Mouse (Mus musculus) right cerebral cortex, adult 2 months (tissue): Measurements from ENCODE around the gene Elovl6.

ENCODE experiments used
- DNase-seq, 2 experiments: peaks; one replicate each; pipeline ENCODE4 v3.0.0; 2021 to 2022; ENCODE audit warnings: low spot score in 2 of 2

The Elovl6 gene

DNA sequence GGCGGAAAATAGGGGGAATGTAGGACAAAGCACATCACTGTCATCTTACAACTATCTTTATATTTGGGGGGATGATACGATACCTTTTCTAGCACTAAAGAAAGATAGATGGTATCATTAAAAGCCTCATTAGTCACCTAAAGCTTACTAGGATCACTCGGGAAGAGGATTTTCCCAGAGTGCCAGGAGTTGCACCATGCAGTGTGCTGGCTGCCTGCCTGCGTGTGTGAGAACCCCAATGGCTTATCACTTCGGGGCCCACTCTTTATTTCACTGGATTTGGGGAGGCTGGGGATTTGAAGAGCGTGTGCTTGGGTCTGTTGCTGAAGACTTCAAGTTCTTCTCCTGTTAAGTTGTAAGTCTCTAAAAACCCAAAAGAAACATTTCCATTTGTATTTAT is 73.8 kb downstream of the Elovl6 start:
- DNase-seq, result no peak

DNA sequence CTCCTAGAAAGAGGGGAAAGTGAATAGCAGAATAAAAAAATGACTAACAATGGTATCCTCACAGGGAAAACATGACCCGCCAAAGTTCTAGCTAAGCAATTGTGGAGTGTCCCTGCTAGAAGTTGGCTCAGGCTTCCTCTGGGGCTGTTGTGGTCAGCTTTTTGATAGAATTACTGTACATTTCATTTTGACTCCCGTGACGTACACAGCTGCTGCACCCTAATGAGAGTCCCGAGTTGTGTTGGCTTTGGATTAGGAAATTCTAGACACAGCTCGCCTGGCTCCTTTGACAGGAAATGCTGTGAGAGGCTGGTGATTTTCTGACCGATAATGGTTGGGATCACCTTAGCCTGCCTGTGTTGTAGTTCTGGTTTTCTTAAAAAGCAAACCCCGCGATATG is 79.5 kb downstream of the Elovl6 start:
- DNase-seq, result no peak

DNA sequence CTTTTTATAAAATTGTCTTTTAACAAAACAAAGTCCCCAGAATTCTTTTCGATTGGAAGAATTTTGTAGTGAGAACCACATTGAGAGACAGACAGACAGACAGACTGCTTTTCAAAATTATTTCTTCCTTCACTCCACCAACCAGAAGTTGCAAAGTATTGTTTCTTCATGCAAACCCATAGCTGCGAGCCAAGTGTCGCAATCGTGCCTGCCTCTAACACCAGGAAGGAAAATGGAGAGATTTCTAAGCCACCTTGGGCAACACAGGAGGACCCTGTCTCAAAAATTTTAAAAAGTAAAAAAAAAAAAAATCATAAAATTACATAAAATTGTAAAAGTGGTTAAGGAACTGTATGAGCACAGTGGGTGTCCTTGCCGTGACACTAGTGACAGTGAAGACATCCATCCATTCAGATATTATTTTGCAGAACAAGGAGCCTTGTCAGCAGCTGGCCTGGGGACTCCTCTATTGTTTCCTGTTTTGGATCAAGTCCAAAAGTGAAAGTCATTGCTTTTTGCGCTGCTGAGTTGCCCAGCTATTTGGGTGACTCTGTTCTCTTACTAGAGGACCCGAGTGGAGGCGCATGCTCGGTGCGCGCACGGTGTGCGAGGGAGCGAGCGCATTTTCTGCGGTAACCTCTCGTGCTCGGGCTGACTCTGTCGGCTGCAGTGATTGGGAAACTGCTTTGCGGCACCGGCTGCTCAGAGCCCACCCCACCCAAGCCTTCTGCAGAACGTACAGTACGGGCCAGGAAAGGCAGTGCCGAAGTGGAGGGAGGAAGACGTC is 80.3 kb downstream of the Elovl6 start:
- DNase-seq, result peak in 1 of 2 experiments; percentile 32

- DNase-seq, result no peak
Measured at GRCm38 (mm10) chr3:129613756-129614155, 81.6 kb downstream of the Elovl6 start.

DNA sequence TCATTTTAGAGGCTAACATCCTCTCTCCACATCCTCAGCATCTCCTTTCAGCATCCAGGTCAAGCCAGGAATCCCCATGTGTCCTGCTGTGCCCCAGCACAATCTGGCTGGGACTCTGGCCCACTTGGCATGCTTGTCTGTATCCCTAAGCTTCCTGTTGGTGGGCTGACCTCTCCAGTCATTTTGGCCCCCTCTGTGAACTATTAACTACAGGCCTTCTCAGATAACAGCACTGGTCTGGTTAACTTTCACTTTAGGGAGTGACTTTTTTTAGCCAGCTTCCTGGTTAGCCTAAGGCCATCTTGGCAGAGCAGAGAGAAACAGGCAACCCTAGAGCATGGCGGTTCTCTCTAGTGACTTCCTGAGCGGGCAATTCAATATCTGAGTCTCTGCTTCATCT is 82.1 kb downstream of the Elovl6 start:
- no peak for DNase-seq

DNA sequence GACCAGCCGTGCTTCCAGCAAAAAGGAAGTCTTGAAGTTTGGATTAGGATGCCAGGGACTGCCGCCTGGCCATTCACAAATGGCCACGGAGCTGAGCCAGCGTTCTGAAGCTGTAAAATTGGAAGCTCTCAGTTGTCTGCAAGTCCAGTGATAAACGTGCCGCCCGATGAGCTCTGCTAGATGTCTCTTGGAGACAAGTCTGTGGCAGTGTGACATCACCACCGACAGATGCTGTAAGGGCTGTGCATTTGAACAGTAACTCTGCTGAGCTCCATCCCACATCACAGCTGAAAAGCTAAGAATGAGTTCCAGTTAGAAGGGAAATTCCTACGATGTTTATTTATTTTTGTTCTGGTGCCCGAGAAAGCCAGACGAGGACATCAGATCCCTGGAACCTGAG is 85.3 kb downstream of the Elovl6 start:
- DNase-seq, result no peak

GRCm38 (mm10) chr3:129619194-129619775 is 87.1 kb downstream of the Elovl6 start:
- DNase-seq, result no peak

GRCm38 (mm10) chr3:129620802-129621201 is 88.6 kb downstream of the Elovl6 start:
- no peak for DNase-seq

DNA sequence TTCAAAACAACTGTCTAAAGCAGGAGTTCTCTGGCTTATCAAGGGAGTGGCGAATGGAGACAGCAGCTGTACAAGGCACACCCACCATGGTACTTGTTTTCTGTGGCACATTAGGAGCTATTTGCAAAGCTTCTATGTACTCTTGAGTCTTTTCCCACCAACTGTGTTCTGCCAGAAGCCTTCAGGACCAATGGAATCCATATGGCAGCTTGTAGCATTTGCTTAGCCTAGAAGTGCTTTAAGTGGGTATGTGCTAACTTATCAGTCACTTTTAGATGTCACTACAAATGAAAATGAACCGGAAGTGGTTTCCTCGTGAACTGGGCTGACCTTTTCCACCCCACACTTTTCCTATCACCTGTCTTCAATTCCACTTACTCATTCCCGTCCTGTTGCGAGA is 89.1 kb downstream of the Elovl6 start:
- DNase-seq, result no peak

GRCm38 (mm10) chr3:129622120-129622519 is 90.0 kb downstream of the Elovl6 start:
- DNase-seq, result no peak

DNA sequence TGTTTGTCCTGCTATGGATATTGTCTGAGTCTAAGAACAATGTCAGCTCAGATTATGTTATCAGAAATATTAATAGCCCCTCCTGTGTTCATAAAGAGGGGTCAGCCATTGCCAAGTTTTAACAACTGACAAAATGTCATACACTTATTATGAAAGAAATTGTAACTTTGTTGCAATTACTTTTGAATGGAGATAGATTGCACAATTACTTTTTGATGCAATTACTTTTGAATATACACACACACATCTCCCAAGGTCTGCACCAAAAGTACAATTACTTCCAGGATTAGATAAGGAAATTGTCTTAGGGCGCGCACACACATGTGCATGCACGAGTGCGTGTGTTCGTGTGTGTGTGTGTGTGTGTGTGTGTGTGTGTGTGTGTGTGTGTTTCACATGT is 90.5 kb downstream of the Elovl6 start:
- DNase-seq, result no peak

- no peak for DNase-seq
Measured at GRCm38 (mm10) chr3:129624193-129624805, 92.1 kb downstream of the Elovl6 start.

GRCm38 (mm10) chr3:129627281-129627680 is 95.1 kb downstream of the Elovl6 start:
- no peak for DNase-seq

DNA sequence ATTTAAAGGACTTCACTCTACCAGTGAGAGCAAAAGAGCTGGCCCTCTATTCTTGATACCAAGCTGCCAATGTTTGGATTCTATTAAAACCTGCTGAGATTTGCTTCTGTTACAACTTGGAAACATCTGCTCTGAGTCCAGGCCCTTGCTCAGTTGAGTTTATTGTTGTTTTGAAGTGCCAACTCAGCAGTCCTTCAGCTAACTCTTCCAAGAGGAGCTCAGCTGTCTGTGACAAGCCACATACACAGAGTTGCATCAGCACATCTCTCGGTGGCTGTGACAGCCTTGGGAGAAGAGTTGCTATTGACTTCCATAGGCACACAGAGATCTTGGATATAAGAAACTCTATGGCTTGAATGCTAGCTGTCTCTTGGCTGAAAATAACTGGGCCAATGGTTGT is 98.9 kb downstream of the Elovl6 start:
- no peak for DNase-seq

GRCm38 (mm10) chr3:129631857-129632256 is 99.7 kb downstream of the Elovl6 start:
- no peak for DNase-seq

DNA sequence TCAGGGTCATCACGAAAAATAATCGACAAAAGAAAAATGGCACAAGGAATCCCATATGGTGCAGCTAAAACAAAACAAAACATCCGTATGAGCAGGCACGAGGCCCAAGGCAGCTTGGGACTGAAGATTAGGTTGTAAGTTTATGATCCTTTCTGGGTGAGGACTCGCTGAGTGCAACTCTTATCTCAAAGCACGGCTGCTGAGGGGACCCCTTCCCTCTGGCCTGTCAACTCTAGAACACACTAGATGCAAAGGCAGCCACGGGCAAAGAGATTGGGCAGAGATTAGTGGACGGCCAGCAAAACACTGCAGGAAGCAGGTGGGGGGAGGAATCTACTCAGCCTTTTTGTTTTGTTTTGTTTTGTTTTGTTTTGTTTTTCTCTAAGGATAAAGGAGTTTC is 101.4 kb downstream of the Elovl6 start:
- DNase-seq, result no peak

DNA sequence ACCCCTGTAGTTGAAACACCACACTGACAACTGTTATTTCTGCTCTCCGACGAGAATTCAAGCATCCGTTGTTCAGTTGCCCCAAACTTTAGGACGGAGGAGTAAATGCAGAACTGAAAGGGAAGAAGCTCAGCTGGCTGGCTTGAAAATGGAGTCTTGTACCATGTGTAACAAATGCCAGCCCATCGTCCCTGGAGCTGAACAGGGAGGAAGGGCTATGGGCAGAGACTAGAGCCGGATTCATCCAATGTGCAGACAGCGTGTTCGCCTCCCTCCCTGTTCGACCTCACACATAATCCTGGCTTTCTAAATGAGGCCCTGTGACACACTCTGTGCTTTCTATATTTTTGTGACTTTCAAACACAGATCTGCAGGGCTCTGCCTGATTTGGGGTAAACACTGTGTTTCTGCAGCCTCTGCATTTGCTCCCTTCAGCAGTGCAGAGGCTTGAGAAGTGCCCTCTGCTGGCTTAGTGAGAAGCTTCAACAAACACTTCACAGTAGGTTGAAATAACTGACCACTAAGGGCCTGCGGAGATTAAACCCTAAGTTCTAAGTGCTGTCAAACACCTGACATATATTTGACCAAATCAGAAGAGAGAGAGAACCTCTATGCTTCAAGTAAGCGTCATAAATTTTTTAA is 102.2 kb downstream of the Elovl6 start:
- DNase-seq, result peak; percentile 44 to 47

GRCm38 (mm10) chr3:129637446-129637845 is 105.3 kb downstream of the Elovl6 start:
- no peak for DNase-seq

GRCm38 (mm10) chr3:129639701-129640100 is 107.5 kb downstream of the Elovl6 start:
- DNase-seq, result no peak

DNA sequence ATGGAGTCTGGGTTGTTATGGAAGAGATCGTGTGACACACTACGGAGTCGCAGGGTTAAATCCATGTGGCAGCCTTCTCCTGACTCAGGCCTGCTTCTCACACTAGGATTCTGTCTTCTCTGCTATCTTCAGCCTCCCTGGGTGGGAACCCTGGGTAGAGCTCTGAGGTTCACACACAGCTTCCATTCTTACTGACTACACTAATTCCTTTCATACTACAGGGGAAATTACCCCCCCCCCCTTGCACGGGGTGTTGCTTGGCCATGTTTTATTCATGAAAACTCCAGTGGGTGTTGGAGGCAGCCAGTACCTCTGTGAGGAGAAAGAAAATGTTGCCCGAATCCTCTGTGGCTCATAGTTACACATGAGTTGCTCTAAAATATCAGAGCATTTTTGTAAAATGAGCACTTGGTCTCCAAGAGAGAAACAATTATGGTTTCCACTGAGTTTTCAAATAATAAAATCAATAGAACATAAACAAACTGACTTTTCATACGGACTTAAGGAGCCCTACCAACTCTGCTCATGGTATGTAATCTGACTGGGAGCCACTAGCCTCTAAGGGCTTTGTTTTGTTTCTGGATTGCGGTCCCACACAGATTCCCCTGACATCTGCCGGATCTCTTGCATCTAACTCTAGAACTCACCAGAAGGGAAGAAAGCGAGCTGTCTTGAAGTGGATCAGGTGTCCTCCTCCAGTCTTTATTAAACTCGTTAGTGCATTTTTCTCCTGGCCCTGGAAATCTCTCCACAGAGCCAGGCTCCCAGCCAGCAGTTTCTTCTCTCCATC is 108.3 kb downstream of the Elovl6 start:
- DNase-seq, result peak; percentile 20 to 49

- peak; percentile 47 to 59 for DNase-seq
Measured at GRCm38 (mm10) chr3:129641621-129642020, 109.5 kb downstream of the Elovl6 start.

DNA sequence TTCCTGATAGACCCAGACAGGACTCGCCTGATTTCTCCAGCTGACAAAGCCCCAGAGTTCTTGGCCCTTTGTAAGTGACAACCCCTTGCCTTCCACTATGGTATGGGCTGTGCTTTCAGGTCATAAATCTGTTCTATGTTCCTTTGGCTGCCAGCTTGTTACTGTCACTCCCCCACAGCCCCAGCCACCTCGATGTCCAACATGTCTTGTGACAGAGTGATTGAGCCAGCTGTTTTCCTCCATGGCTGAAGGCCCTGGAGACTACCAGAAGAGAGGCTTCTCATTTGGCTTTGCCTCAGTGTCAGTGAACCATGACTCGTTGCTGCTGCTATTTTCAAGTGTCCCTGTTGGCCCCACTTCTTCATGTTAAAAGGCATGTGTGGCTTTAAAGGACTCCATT is 113.3 kb downstream of the Elovl6 start:
- DNase-seq, result no peak
